Mouse (Mus musculus) layer of hippocampus, adult 9-11 months (tissue): ENCODE measurements around the gene Armh3.

Source experiments
- DNase-seq: peaks from one replicate; pipeline ENCODE4 v3.0.0; 2022

The Armh3 gene

DNA sequence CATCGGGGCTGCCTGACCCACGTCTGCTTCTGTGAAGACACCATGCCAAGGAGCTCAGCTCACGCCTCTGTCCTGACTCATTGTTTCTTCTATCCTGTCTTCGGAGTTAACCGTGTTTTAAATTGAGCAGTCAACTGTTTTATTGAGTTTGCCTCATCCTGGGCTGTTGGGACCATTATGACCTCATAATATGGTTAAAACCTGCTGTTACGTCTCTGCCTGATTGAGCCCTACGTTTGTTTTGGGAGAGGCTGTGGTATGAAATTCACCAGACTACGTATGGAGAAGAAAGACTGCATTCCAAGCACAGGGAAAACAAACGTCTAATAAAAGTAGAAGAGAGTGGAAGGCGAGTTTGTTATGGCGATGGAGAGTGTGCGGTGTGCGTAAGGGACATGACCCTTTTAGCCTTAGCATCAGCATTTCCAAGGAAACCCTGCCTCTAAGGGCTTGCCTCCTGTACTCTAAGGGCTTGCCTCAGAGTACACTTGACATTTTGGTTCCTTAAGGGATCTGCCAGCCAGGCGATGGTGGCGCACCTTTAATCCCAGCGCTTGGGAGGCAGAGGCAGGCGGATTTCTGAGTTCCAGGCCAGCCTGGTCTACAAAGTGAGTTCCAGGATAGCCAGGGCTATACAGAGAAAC lies 214.2 kb downstream of the Armh3 start:
- DNase-seq = no peak

- peak; percentile 99 for DNase-seq
These were observed 214.9 kb downstream of the Armh3 start, which contains the start of gene Mgea5 for GRCm38 (mm10) chr19:45783181-45783932. TSS of gene Mgea5 (minus strand) at chr19:45783837.

GRCm38 (mm10) chr19:45782315-45783001 lies 215.8 kb downstream of the Armh3 start:
- peak; percentile 62 for DNase-seq

DNA sequence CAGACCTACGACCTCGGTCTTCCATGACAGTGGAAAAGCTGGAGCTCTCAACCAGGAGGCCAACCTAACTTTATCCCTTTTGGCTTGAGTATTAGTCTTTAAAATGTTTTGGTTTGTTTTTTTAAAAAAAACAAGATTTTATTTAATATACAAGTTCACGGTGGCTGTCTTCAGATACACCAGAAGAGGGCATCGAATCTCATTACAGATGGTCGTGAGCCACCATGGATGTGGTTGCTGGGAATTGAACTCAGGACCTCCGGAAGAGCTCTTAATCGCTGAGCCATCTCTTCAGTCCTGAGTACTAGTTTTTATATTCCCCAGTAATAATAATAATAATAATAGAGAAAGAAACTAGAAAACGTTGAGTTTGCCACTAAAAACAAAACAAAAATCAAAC lies 216.6 kb downstream of the Armh3 start:
- no peak for DNase-seq

DNA sequence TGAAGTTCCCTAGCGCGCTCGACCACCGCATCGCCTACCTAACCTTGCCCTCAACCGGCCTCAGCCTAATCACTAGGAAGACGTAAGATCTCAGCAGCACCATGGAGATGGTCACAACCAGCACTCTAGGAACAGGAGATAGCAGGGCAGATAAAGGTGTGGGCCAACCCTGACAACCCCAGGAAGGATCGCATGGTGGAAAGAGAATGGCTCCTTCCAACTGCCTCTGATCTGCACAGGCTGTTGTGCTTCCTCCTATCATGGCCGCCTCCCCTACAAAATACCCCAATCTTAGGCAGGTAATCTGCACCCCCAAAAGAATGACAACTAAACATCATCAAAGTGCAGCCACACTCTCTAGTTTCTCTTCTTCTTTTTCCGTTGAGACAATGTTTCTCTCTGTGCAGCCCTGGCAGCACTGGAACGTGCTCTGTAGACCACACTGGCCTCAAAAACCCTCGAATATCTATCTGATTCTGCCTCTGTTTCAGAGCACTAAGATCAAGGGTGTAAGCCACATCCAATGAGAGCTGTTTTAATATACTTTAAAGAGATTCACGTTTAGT lies 217.9 kb downstream of the Armh3 start:
- DNase-seq = no peak

DNA sequence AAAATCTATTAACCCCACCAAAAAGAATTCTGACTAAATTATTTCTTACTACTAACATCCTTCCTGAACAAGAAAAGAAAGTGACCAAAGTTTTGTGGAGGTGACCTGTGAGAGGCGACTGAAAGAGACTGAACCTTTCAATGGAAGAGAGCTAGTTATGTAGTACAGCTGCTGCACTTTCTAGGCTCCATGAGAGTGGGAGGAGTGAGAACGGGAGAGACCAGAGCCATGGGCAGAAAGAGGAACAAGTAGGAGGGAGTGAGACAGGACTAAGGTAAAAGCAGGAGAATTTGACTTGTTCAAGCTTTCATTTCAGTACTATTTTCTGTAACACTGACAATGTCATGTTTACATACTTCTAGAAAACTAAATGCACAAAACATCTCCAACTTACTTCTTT lies 222.8 kb downstream of the Armh3 start:
- DNase-seq = no peak

- no peak for DNase-seq
These were observed 226.8 kb downstream of the Armh3 start for GRCm38 (mm10) chr19:45771501-45771900.
